Mouse (Mus musculus): ENCODE measurements at regions not wholly inside any gene's neighbourhood (a gene's known extent, or its start where the extent isn't known, plus 50 kb on each side); places are given as distances from the start of the nearest gene placed in this dataset.

GRCm38 (mm10) chr11:117538732-117539131, 54.6 kb downstream of the Gm11733 start:
- no peak for DNase-seq (ENCODE audit: low read depth)

GRCm38 (mm10) chr11:117540609-117541008, 56.4 kb downstream of the Gm11733 start:
- DNase-seq (ENCODE audit: low read depth), result no peak

- DNase-seq (ENCODE audit: low read depth), result peak; percentile 53
Observed at GRCm38 (mm10) chr11:117541205-117541884, 57.2 kb downstream of the Gm11733 start.

GRCm38 (mm10) chr11:117543191-117543590, 59.0 kb downstream of the Gm11733 start:
- DNase-seq (ENCODE audit: low read depth), result no peak

- DNase-seq (ENCODE audit: low read depth), result no peak
Observed at GRCm38 (mm10) chr11:117544507-117544906, 60.3 kb downstream of the Gm11733 start.

GRCm38 (mm10) chr11:117544926-117545325, 60.8 kb downstream of the Gm11733 start:
- DNase-seq (ENCODE audit: low read depth), result no peak

- DNase-seq (ENCODE audit: low read depth), result no peak
Observed at GRCm38 (mm10) chr11:117551926-117552325, 67.8 kb downstream of the Gm11733 start.

GRCm38 (mm10) chr11:117552430-117552969, 68.3 kb downstream of the Gm11733 start:
- no peak for DNase-seq (ENCODE audit: low read depth)

GRCm38 (mm10) chr11:117554111-117554510, 69.9 kb downstream of the Gm11733 start:
- no peak for DNase-seq (ENCODE audit: low read depth)

GRCm38 (mm10) chr11:117557474-117558381, 73.6 kb downstream of the Gm11733 start:
- DNase-seq (ENCODE audit: low read depth), result peak; percentile 51

GRCm38 (mm10) chr11:117559839-117560238, 75.7 kb downstream of the Gm11733 start:
- no peak for DNase-seq (ENCODE audit: low read depth)

- DNase-seq (ENCODE audit: low read depth), result no peak
Observed at GRCm38 (mm10) chr11:117567961-117568605, 83.9 kb downstream of the Gm11733 start.

GRCm38 (mm10) chr11:117568606-117568991, 84.4 kb downstream of the Gm11733 start:
- peak; percentile 95 for DNase-seq (ENCODE audit: low read depth)

GRCm38 (mm10) chr11:117569566-117570101, 84.5 kb upstream of the Tnrc6c start:
- no peak for DNase-seq (ENCODE audit: low read depth)

GRCm38 (mm10) chr11:117571858-117572257, 82.2 kb upstream of the Tnrc6c start:
- DNase-seq (ENCODE audit: low read depth), result no peak

GRCm38 (mm10) chr11:117574721-117575120, 79.4 kb upstream of the Tnrc6c start:
- DNase-seq (ENCODE audit: low read depth), result peak; percentile 70

GRCm38 (mm10) chr11:117579121-117579520, 75.0 kb upstream of the Tnrc6c start:
- no peak for DNase-seq (ENCODE audit: low read depth)

- no peak for DNase-seq (ENCODE audit: low read depth)
Observed at GRCm38 (mm10) chr11:117579720-117580119, 74.4 kb upstream of the Tnrc6c start.

GRCm38 (mm10) chr11:117583478-117583877, 70.6 kb upstream of the Tnrc6c start:
- DNase-seq (ENCODE audit: low read depth), result no peak

- DNase-seq (ENCODE audit: low read depth), result no peak
Observed at GRCm38 (mm10) chr11:117585556-117585955, 68.5 kb upstream of the Tnrc6c start.

- DNase-seq (ENCODE audit: low read depth), result no peak
Observed at GRCm38 (mm10) chr11:117586063-117586462, 68.0 kb upstream of the Tnrc6c start.

GRCm38 (mm10) chr11:117586857-117587425, 67.1 kb upstream of the Tnrc6c start:
- DNase-seq (ENCODE audit: low read depth), result no peak

Measured in NIH3T3 (cell line).